Mouse (Mus musculus): ENCODE measurements around the gene Agpat4.

Agpat4 gene

GRCm38 (mm10) chr17:12186341-12186740, 67.8 kb downstream of the Agpat4 start:
- in situ Hi-C loops (cut with MseI, MboI), result no loop called here

GRCm38 (mm10) chr17:12187782-12188181, 69.3 kb downstream of the Agpat4 start:
- in situ Hi-C loops (cut with MseI, MboI), result no loop called here

- in situ Hi-C loops (cut with MseI, MboI), result no loop called here
Observed at GRCm38 (mm10) chr17:12195137-12195536, 76.6 kb downstream of the Agpat4 start.

- in situ Hi-C loops (cut with MseI, MboI), result no loop called here
Observed at GRCm38 (mm10) chr17:12195604-12196003, 77.1 kb downstream of the Agpat4 start.

- in situ Hi-C loops (cut with MseI, MboI), result no loop called here
Observed at GRCm38 (mm10) chr17:12199933-12200332, 81.4 kb downstream of the Agpat4 start.

GRCm38 (mm10) chr17:12201086-12201485, 82.6 kb downstream of the Agpat4 start:
- in situ Hi-C loops (cut with MseI, MboI), result no loop called here

GRCm38 (mm10) chr17:12203414-12203897, 85.0 kb downstream of the Agpat4 start:
- in situ Hi-C loops (cut with MseI, MboI), result no loop called here

GRCm38 (mm10) chr17:12204246-12204645, 85.7 kb downstream of the Agpat4 start:
- in situ Hi-C loops (cut with MseI, MboI), result no loop called here

- in situ Hi-C loops (cut with MseI, MboI), result loop anchor here in 1 of 2 experiments (5.0 kb wide), 1 partner anchor 167 kb away; no protein-coding TSS in a partner anchor
Observed at GRCm38 (mm10) chr17:12204689-12205014, 86.1 kb downstream of the Agpat4 start.

- in situ Hi-C loops (cut with MseI, MboI), result loop anchor here in 1 of 2 experiments (5.0 kb wide), 1 partner anchor 168 kb away; no protein-coding TSS in a partner anchor
Observed at GRCm38 (mm10) chr17:12205015-12205693, 86.7 kb downstream of the Agpat4 start.

GRCm38 (mm10) chr17:12205694-12206075, 87.2 kb downstream of the Agpat4 start:
- in situ Hi-C loops (cut with MseI, MboI), result loop anchor here in 1 of 2 experiments (5.0 kb wide), 1 partner anchor 168 kb away; no protein-coding TSS in a partner anchor

- in situ Hi-C loops (cut with MseI, MboI), result loop anchor here in 1 of 2 experiments (5.0 kb wide), 1 partner anchor 169 kb away; no protein-coding TSS in a partner anchor
Observed at GRCm38 (mm10) chr17:12206248-12206647, 87.7 kb downstream of the Agpat4 start.

GRCm38 (mm10) chr17:12207022-12207548, 88.6 kb downstream of the Agpat4 start:
- in situ Hi-C loops (cut with MseI, MboI), result loop anchor here in 1 of 2 experiments (5.0 kb wide), 1 partner anchor 170 kb away; no protein-coding TSS in a partner anchor

GRCm38 (mm10) chr17:12209481-12209880, 91.0 kb downstream of the Agpat4 start:
- in situ Hi-C loops (cut with MseI, MboI), result loop anchor here in 1 of 2 experiments (5.0 kb wide), 1 partner anchor 172 kb away; no protein-coding TSS in a partner anchor

GRCm38 (mm10) chr17:12210544-12211132, 92.1 kb downstream of the Agpat4 start:
- in situ Hi-C loops (cut with MseI, MboI), result loop anchor here in 1 of 2 experiments (5.0 kb wide), 1 partner anchor 173 kb away; no protein-coding TSS in a partner anchor

GRCm38 (mm10) chr17:12211890-12212289, 93.4 kb downstream of the Agpat4 start:
- in situ Hi-C loops (cut with MseI, MboI), result loop anchor here in 1 of 2 experiments (5.0 kb wide), 1 partner anchor 175 kb away; no protein-coding TSS in a partner anchor

- in situ Hi-C loops (cut with MseI, MboI), result loop anchor here in 1 of 2 experiments (5.0 kb wide), 1 partner anchor 175 kb away; no protein-coding TSS in a partner anchor
Observed at GRCm38 (mm10) chr17:12212341-12212740, 93.8 kb downstream of the Agpat4 start.

- in situ Hi-C loops (cut with MseI, MboI), result loop anchor here in 1 of 2 experiments (5.0 kb wide), 1 partner anchor 176 kb away; no protein-coding TSS in a partner anchor
Observed at GRCm38 (mm10) chr17:12213430-12213829, 94.9 kb downstream of the Agpat4 start.

- in situ Hi-C loops (cut with MseI, MboI), result no loop called here
Observed at GRCm38 (mm10) chr17:12216224-12216623, 97.7 kb downstream of the Agpat4 start.

GRCm38 (mm10) chr17:12221926-12222325, 103.4 kb downstream of the Agpat4 start:
- in situ Hi-C loops (cut with MseI, MboI), result no loop called here

GRCm38 (mm10) chr17:12223682-12224081, 105.2 kb downstream of the Agpat4 start:
- in situ Hi-C loops (cut with MseI, MboI), result no loop called here

GRCm38 (mm10) chr17:12224145-12224544, 105.6 kb downstream of the Agpat4 start:
- in situ Hi-C loops (cut with MseI, MboI), result no loop called here
